Mouse (Mus musculus) E14TG2a.4 (cell line): ENCODE data around the gene Olfr248.
"Not testable (repeated sequence)": the region's sequence is repeated elsewhere in the genome, so short reads cannot be mapped to it uniquely, and the experiment has no call there.

Experiments used
- H3K27me3 ChIP-seq: 2 replicates; pipeline ENCODE4 v1.6.1; 2014; ENCODE audit warnings: low read length, control low read depth; ENCODE audit not compliant: insufficient read depth
- H3K36me3 ChIP-seq: 2 replicates; pipeline ENCODE4 v1.6.1; 2014; ENCODE audit warnings: low read length, control low read depth; ENCODE audit not compliant: insufficient read depth
- H3K4me1 ChIP-seq: replicated peaks from 2 replicates; pipeline ENCODE4 v1.6.1; 2014; ENCODE audit warnings: low read depth, low read length, control low read depth
- H3K4me3 ChIP-seq: replicated peaks from 2 replicates; pipeline ENCODE4 v1.5.1; 2014; ENCODE audit warnings: mild to moderate bottlenecking, low read length
- H3K9me3 ChIP-seq: 2 replicates; pipeline ENCODE4 v1.6.1; 2014; ENCODE audit warnings: low read length, control low read depth
- CTCF ChIP-seq: conservative IDR thresholded peaks from 2 replicates; pipeline ENCODE4 v1.5.1; 2014; ENCODE audit warnings: low read length
- NANOG ChIP-seq: IDR thresholded peaks from 2 replicates; pipeline ENCODE4 v1.6.1; 2014; ENCODE audit warnings: borderline replicate concordance, low read length, mixed read lengths
- POU5F1 ChIP-seq: IDR thresholded peaks from 2 replicates; pipeline ENCODE4 v1.6.1; 2014; ENCODE audit warnings: low read length, borderline replicate concordance

Gene Olfr248

DNA sequence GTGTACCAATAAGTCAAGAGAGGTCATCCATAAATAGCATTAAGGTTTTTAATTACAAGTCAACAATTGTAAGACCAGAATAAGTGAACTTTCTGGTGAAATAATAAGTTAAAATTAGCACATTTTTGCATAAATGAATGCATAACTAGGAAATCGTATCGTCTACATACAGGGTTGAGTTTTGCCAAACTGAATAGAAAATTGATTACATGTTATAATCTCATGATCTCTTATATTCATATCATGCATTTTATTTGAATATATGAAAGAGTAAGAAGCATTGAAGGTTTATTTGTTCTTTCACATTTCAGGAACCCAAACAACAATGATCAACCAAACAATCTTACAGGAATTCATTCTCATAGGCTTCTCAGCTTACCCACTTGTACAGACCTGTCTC, at the start of gene Olfr248:
Gene Olfr248, plus strand, starts transcription at position 301 of the 400 bp plus-strand sequence.
- Histone ChIP-seq H3K4me3 (no peak within 1 kb of the TSS), H3K9me3 (no peaks in the 10 kb centered on the region), H3K4me1 (no peaks in the 10 kb centered on the region), H3K36me3 (no peaks in the 10 kb centered on the region), H3K27me3 (no peaks in the 10 kb centered on the region)
- no peak for TF ChIP-seq POU5F1
- no peak for TF ChIP-seq CTCF
- TF ChIP-seq NANOG = no peak

DNA sequence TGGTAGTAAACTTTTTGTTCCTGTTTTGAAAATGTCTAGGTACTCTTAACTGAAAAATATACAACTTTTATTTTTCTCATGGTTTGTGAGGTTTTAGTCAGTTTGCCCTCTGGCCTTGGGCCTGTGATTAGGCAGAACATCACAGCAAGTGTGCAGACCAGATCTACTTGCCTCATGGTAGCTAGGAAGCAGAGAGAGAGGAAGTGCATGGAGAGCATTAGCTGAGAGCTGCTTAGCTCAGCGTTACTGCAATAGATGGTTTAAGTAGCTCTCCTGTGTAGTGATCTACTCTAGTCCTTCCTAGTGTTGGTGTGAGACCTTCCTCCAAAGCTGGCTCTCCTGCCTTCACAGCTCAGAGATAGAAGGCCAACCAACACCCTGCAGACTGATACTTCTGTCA, 37.2 kb upstream of the Olfr248 start:
- H3K27me3 ChIP-seq, H3K4me3 ChIP-seq, H3K4me1 ChIP-seq, H3K36me3 ChIP-seq, H3K9me3 ChIP-seq: not testable (repeated sequence)

DNA sequence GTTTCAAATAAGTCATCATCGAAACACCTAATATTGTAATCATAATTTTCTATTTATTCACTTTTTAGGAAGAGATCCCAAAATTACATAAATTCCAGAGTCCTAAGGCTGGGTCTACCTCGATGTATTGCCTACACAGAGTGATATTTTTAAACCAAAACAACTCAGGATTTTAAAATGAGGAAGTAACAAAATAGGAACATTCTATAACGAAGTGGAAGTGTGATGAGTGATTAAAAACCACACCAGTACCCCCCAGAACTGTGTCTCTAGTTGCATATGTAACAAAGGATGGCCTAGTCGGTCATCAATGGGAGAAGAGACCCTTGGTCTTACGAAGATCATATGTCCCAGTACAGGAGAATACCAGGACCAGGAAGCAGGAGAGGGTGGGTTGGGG, 36.2 kb upstream of the Olfr248 start:
- Histone ChIP-seq H3K4me1 (no peaks in the 10 kb centered on the region), H3K36me3 (no peaks in the 10 kb centered on the region), H3K9me3 (no peaks in the 10 kb centered on the region), H3K27me3 (no peaks in the 10 kb centered on the region), H3K4me3 (no peak overlapping the region)
- TF ChIP-seq NANOG (no peak), POU5F1 (no peak), CTCF (no peak)

DNA sequence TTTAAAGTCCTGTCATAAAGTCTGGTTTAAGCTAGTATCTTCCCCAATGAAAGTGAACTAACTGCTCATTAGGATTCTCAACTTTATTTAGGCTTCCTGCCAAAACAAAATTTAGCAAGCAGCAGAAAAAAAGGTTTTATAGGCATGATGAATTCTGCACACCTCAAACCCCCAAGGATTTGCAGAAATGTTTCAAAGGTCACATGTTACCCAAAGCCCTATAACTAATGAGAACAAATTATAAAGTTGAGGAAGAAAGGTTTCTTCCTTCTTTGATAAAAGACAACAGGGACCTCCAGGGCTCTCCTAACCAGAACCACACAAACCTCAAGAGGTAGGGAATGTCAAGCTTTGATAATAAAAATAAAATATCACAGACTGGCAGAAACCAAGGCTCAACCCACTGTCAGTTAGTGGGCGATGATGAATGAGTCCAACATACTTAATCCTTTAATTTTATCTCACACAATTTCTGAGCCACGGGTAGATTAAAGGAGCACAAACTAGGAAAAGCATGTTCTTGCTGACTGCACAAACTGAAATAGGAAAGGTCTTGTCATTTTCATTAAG, 25.9 kb upstream of the Olfr248 start, which contains the start of gene Olfr417:
Gene Olfr417, plus strand, starts transcription at position 241 of the 570 bp plus-strand sequence.
- H3K36me3 ChIP-seq = no peaks in the 10 kb centered on the region
- H3K4me3 ChIP-seq = no peak within 1 kb of the TSS
- H3K9me3 ChIP-seq = no peaks in the 10 kb centered on the region
- no peaks in the 10 kb centered on the region for H3K27me3 ChIP-seq
- TF ChIP-seq POU5F1 (no peak), CTCF (no peak), NANOG (no peak)
- no peaks in the 10 kb centered on the region for H3K4me1 ChIP-seq

DNA sequence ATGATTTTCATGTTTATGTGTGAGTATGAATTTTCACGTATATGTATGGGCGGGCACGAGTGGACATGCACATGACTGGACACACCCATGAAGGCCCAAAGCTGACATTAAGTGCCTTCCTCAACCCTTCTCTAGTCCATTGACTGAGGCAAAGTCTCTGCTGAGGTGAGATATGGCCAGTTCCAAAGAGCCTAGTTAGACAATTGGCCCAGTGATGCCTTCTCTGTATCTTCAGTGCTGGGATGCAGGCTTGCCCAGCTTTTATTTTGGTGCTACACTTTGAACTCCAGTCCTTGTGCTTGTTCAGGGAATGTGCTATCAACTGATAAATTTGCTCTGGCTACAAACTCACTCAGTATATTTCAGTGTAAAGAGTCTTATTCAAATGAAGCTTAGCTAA, 17.0 kb upstream of the Olfr248 start:
- H3K4me3 ChIP-seq = no peak overlapping the region
- no peaks in the 10 kb centered on the region for H3K4me1 ChIP-seq
- TF ChIP-seq CTCF (no peak), POU5F1 (no peak), NANOG (no peak)
- no peaks in the 10 kb centered on the region for H3K9me3 ChIP-seq
- no peaks in the 10 kb centered on the region for H3K27me3 ChIP-seq
- no peaks in the 10 kb centered on the region for H3K36me3 ChIP-seq

DNA sequence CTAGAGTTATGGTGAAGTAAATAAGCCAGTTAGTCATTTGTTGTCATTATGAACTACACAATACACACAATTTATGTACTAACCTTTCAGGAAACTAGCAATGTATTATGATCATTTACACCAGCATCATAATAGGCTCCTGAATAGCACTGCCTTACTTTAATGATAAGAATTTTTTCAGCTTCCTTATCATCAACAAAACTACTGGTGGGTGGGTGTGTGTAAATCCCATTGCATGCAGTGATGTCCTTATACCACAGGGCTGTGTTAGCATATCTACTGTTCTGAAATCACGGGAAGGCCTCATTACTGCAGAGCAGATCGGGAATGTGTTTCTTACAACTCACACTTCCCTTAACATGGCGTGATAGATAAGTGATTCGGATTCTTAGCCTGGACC, 32.1 kb downstream of the Olfr248 start:
- H3K4me3 ChIP-seq = no peak overlapping the region
- H3K4me1 ChIP-seq = peaks cover 2% of the 10 kb centered on the region; the same call in 1 of the 2 replicates
- no peak for TF ChIP-seq CTCF
- no peak for TF ChIP-seq POU5F1
- TF ChIP-seq NANOG = no peak
- no peaks in the 10 kb centered on the region for H3K9me3 ChIP-seq
- no peaks in the 10 kb centered on the region for H3K27me3 ChIP-seq
- H3K36me3 ChIP-seq = no peaks in the 10 kb centered on the region

DNA sequence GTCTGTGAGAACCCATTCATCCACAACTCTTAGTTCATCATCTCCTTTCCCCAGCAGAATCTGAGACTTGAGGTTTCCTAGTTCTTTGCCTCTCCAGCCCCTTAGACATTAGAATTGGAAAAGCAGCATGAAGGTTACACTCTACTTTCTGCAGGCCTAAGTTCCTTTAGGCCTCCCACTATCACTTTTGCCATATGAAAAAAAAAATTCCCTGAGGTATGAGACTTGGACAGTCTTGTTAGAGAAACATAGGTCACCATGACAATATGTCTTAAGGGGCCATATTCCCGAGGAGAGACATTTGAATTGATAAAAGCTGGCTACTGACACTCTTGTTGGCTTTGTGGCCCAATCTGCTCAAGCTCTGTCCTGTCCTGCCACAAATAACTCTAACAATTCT, 32.9 kb downstream of the Olfr248 start, which contains the start of gene Olfr414:
Gene Olfr414, plus strand, starts transcription at position 301 of the 400 bp plus-strand sequence.
- H3K4me3 ChIP-seq = no peak within 1 kb of the TSS
- no peaks in the 10 kb centered on the region for H3K27me3 ChIP-seq
- TF ChIP-seq NANOG (no peak), POU5F1 (no peak), CTCF (no peak)
- peaks cover 2% of the 10 kb centered on the region; the same call in 1 of the 2 replicates for H3K4me1 ChIP-seq
- H3K36me3 ChIP-seq = no peaks in the 10 kb centered on the region
- no peaks in the 10 kb centered on the region for H3K9me3 ChIP-seq

DNA sequence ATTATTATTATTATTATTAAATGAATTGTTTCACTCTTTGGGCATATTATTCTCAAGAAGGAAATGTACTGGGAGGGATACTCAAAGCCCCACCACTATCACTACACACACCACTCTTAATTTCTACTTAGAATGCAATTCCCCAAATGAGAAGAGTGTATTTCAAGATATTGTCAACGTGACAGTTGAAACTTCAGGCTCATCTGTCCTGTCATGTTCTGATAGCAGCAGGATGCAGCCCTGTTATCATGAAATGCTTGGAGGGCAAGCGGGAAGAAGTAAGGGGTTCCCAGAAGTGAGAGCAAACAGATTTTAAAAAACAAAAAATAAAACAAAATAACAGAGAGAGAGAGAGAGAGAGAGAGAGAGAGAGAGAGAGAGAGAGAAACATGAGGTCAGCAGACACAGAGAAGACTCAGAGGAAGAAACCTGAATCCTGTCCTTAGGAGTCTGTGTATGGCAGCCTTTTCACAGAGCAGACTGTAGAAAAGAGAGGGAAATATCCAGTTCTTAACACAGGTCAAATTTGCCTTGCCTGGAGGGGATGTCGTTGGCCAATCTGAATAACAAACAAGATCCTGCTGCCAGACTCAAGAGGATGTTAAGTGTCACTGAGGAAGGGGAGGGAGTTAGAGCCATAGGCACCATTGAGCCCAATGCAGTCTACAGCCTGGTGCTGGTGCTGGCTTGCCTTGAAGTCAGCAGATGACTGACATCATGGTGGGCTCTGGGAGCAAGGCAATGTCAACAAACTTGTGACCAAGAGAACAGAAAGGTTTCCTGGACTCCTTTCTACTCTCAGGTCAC, 35.5 kb downstream of the Olfr248 start:
- Histone ChIP-seq H3K36me3 (no peaks in the 10 kb centered on the region), H3K9me3 (no peaks in the 10 kb centered on the region), H3K27me3 (no peaks in the 10 kb centered on the region), H3K4me3 (no peak overlapping the region), H3K4me1 (peaks cover 2% of the 10 kb centered on the region; the same call in 1 of the 2 replicates)
- TF ChIP-seq CTCF = no peak
- no peak; the same call in 1 of the 2 replicates for TF ChIP-seq NANOG
- TF ChIP-seq POU5F1 = no peak

DNA sequence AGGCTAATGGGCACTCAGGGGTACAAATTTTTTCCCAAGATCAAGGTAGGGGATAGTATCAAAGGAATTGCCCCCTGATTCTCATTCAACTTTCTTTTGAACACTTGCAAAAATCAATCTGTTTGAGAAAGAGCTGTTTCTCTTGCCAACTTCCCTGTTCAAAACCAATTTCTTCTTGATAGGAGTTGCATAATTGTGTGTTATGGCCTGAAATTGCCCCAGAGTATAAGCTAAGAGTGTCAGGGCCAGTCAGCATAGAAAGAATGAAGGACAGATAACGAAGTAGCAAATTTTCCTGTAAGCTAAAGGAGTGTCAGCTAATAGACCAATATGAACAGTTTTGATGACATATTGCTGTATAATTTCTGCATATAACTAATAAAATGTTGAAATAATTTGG, 36.6 kb downstream of the Olfr248 start:
- Histone ChIP-seq H3K36me3 (no peaks in the 10 kb centered on the region), H3K4me1 (peaks cover 2% of the 10 kb centered on the region; the same call in 1 of the 2 replicates), H3K4me3 (no peak overlapping the region), H3K9me3 (no peaks in the 10 kb centered on the region), H3K27me3 (no peaks in the 10 kb centered on the region)
- TF ChIP-seq NANOG = no peak
